Mouse (Mus musculus): ENCODE results near the gene Tmem240.
"Not testable (repeated sequence)": the region's sequence is repeated elsewhere in the genome, so short reads cannot be mapped to it uniquely, and the experiment has no call there.

Tmem240 gene

DNA sequence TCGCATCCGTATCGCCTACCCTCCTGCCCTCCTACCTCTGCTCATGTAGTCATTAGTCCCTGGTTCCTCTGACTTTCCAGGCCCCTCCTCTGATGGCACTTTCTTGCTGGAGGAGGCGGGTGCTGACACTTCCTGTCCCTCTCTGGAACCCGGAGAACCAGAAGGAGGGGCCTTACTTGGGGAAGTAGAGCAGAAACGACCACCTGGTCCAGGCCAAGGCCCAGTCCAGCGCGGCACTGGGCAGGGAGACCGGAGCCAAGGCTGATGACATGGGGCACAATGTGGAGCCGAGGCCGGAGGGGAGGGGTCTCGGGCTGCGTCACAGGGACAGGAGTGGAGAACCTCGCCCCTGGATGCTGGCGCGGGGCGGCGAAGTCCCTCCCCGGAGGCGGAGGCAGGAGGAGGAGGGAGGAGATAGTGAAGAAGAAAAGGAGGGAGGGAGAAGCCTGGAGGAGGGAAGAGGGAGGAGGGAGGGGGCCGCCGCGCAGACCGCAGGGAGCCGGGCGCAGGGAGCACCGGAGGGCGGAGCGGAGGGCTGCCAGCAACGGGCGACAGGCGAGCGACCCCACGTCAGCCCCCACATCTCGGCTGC, at the start of gene Tmem240:
Gene Tmem240 (plus strand): TSS at position 451 of the 592 bp plus-strand sequence.
- DNase-seq, result peak; percentile 84

DNA sequence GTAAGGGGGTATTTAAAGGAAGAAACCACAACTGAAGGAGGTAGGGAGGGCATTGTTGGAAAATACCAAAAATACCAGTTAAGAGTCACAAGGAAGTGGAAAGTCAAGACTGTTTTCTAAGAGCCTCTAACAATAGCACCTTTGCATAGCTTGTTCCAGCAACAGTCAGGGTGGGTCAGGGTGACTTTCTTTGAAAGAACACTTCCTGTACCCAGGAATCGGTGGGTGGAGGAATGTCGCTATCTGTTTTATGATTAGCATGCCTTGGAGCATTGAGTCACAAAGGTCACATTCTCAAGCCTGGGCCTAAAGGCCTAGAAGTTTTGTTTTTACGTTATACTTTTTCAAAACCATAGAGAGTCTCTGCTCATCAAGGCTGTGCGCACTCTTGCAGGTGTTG, 46.8 kb upstream of the Tmem240 start:
- not testable (repeated sequence) for DNase-seq

DNA sequence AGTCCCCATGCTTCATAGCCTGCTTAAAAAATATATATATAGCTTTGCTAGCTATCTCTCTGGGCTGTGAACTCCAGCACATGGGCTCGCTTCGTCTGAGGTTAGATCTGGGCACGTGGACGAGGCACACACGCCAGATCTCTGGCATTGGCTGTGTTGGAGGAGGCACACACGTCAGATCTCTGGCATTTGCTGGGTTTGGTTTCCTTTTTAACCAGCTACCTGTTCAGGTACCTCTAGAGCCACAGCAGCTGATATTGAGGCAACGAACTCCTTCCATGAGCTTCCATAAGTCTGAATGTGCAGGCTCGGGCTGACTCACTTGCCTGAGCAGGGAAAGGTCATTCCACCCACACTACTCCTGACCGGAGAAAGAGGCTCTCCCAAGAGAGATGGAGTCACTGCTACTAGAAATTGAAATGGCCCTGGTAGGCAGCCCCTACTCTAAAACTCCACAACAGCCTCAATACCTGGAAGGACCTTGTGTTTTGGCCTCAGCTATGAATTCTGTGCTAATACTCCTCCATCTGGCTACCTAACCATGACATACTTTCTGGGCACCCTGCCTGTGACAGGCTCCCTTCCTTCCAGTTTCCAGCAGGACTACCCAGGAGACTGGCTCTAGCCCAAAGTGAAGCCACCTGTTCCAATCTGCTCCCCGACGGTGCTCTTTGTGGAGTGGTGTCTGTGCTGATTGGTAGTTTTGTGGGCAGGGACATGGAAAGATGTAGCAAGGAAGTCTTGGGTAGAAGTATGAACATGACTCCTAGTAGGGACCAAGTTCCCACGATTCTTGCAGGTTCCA, 43.8 kb upstream of the Tmem240 start:
- DNase-seq, result no peak

DNA sequence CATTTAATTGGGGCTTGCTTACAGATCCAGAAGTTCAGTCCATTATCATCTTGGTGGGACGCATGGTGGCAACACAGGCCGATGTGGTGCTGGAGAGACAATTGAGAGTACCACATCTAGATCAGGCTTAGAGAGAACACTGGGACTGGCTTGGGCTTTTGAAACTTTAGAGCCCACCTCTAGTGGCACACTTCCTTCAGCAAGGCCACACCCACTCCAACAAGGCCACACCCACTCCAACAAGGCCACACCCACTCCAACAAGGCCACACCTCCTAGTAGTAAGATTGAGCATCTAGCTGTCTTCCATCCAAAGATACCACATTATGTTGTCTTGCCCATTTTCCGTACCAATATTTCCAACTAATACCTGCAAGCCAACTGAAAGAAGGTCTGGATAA, 42.2 kb upstream of the Tmem240 start:
- no peak for DNase-seq

DNA sequence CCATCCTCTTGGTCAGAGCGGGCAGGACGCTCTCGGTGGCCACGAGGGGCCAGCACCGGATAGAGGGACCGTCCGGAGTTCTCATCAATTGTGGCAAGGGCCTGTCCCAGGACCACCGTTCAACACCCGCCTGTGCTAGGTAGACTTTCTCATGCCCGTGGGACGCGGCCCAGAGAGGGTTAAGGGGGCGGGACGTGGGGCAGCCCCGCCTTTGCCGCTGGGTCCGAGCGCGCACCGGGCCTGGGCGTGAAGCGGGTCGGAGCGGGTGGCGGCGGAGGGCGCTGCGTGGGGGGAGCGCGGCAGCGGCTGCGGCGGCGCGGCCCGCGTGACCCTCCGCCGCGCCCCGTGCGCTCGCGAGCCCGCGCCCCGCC, 40.5 kb upstream of the Tmem240 start, which contains the start of gene Fndc10:
Gene Fndc10 (plus strand): TSS at position 232 of the 371 bp plus-strand sequence.
- peak; percentile 80 for DNase-seq

DNA sequence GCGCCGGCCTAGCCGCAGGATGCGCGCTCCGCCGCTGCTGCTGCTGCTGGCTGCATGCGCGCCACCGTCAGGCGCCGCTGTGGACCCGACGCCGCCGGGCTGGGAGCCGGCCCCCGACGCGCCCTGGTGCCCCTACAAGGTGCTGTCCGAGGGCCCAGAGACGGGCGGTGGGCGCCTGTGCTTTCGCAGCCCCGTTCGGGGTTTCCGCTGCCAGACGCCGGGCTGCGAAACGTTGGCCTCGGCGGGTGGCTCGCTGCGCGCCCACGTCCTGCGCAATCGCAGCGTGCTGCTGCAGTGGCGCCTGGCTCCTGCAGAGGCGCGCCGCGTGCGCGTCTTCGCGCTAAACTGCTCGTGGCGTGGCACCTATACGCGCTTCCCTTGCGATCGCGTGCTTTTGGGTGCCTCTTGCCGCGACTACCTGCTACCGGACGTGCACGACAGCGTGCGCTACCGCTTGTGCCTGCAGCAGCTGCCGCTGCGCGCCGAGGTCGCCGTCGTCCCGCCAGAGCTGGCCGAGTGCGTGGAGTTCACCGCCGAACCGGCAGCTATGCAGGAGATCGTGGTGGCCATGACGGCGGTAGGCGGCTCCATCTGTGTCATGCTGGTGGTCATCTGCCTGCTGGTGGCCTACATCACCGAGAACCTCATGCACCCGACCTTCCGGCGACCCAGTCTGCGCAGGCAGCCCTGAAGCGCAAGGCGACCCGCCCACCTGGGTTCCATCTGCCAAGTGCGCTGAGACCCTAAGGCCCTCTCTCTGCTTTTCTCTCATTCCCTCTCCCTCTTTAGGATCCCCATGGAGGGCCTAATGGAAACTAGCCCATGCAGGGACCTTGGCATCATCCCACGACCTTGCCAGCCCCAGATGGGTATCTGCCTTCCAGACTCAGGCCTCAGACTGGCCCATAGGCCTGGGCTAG, 39.9 kb upstream of the Tmem240 start:
- DNase-seq, result peak; percentile 86

DNA sequence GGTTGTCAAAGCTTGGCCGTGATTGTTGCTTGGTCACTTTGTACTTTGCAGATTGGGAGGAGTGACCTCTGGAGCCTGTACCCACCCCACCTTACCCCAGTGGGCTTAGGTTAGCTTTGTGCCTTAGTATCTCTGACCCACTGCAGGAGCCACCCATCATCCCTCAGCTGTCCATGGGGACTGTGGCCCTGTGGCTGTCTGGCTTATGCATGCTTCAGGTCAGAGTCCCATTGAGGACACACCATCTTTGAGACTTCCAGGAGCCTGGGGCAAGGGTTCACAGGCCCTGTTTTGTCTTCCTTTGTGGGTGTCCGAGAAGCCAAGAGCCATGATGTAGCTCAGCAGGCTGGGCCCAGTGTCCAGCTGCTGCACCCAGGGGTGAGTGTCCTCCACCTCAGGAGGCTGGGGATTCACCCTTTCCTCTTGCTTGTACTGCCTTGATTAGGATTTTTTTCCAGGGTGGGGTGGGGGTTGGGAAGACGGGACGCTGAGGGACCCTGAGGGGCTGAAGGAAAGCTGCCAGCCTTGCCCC, 39.0 kb upstream of the Tmem240 start:
- DNase-seq, result no peak

DNA sequence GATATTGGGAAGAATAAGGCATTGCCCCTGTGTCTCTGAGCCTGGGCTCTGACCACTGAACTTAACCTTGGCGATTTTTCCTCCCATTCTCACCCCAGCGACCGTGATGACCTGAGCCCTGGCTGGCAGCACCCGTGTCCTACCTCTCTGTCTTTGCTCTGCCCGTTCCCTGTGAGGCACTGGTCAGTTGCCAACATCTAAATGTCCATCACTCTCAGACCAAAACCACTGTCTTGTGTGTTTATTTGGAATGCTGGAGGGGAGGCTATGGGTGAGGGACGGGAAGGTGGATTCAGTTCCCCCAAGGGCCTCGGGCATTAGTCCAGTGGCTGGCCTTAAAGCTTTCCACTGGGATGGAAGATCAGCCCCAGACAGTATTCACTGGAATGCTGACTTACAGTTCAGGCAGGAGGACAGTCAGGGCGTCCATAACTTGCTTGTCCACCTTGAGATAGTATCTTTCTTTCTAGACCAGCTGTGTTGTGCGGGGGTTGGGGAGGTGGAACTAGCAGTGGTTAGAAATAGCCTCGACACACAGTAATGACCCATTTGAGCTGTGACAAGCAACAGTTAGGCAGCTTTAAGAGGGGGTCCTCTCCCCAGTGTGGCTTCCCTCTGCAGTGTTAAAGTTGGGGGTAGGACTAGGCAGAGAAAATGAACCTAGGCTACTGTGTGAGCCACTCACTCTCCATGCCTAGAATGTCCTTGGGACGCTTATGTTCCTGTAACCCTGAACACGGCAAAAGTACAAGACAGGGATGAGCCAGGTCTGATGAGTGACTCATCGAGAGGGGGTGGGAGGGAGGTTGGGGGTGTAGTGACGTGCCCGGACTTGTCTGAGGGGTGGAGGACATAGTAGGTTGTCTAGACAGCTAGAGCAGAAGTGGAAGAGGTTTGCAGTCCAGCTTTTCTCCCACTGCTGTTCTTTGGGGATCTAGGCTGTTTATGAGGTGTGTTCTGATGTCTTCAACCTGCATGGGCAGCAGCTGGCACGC, 38.0 kb upstream of the Tmem240 start:
- no peak for DNase-seq

DNA sequence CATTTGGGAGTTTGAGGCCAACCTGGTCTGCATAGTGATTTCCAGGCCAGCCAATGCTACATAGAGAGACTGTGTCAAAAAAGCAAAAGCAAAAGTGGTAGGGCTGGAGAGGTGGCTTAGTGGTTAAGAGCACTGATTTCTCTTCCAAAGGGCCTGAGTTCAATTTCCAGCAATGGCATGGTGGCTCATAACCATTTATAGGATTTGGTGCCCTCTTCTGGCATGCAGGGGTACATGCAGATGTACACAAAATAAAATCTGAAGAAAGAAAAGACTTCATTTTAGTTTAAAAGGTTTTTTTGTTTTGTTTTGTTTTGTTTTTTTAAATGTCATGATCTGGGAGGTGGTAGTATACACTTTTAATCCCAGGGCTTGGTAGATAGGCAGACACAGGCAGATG, 34.2 kb upstream of the Tmem240 start:
- no peak for DNase-seq

DNA sequence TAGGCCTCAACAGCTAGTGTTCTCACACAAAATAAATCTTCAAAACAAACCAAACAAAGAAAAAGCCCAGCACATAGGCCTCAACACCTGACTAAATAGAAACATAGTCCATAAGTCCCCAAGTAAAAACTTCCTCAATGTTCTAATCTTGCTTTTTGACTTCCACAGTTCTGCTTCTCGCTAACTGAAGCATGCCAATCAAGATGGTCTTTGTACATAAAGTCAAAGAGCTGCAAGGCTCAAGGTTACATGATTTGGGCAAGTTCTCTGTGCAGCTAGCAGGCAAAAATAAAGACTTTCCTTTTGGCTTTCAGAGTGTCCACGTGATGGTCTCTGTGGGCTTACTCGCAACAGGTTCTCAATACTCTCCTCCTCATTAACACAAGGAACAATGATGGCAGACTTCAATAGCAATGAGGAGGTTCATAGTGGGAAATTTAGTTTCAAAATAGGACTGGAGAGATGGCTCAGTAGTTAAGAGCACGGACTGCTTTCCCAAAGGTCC, 31.1 kb upstream of the Tmem240 start:
- no peak for DNase-seq

DNA sequence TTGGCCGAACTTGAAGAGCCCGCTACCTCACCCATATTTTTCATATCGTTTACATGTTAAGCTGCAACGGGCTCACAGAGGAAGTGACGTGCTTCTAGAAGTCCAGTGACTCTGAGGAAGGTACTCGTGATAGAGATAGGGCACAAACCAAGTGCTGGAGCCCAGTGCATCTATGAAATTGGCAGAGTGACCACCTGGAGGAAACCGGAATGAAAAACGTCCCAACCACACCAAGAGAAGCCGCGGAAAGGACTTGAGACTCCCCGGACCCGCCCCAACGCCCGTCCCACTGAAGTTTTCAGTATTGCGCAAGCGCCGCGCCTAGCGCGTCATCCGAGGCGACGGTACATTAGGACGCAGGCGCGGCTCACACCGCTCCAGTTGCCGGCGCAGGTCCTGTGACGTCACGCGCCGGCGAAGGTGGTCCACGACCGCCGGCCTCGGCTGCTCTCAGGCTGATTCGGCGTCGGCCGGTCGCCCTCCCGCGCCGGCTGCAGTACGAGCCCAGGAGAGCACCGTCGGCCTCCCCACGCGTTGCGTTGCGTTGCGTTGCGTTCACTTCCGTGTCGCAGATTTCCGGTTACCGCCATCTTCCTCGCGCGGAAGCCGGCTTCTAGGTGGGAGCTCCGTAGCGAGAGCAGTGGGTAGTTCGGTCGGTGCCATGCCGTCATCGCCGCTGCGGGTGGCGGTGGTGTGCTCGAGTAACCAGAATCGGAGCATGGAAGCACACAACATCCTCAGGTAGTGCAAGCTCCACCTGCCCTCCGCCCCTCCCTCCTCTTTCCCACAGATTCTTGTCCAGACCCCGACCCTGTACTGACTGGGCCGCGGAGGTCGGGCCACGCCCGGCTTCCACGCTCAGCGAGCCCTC, 29.6 kb upstream of the Tmem240 start, which contains the start of gene Ssu72:
Gene Ssu72 (plus strand): TSS at position 80 of the 871 bp plus-strand sequence.
- peak; percentile 95 for DNase-seq

DNA sequence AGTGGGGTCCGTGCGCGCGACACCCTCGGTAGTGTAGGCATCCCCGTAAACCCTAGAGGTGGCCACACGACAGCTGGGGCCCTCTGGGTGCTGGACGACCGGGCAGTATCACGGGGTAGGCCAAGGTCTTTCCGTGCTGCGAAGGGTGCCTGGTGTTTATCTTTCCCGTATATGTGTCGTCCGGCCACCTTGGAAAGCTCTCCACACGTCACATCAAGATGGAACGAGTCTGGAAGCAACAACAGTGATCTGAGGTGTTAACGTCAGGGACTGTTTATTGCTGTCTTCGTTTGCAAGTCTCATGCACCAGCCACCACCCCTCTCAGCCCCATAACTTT, 29.0 kb upstream of the Tmem240 start:
- DNase-seq, result no peak

DNA sequence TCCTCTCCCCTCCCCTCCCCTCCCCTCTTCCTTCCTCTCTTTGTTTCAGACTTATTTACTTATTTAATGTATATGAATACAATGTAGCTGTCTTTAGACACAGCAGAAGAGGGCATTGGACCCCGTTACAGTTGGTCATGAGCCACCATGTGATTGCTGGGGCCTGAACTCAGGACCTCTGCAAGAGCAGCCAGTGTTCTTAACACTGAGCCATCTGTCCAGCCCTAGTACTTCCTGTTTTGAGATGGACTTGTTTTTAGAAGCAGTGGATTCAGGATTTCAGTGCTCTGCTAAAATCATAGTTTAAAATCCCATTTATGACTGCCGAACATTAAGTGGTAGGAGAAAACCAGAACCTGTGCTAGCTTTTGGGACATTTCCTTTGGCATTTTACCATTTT, 26.0 kb upstream of the Tmem240 start:
- no peak for DNase-seq

DNA sequence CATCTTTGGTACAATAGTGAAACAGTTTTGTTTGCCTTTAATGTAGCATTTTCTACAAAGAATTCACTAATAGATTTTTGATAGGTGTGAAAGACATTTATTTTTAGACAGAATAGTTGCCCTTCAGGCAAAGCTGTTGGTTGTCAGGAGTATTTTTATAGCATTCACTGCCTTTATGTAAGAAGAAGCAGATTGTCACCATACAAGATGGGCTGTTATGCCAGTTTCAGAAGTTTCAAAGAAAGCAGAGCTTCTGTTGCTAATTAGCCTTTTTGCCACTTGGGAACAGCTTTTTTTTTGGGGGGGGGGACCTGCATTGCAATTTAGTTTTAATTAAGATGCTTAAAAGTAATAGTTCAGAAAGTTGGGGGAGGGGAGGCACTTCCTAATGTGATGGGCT, 25.6 kb upstream of the Tmem240 start:
- no peak for DNase-seq

DNA sequence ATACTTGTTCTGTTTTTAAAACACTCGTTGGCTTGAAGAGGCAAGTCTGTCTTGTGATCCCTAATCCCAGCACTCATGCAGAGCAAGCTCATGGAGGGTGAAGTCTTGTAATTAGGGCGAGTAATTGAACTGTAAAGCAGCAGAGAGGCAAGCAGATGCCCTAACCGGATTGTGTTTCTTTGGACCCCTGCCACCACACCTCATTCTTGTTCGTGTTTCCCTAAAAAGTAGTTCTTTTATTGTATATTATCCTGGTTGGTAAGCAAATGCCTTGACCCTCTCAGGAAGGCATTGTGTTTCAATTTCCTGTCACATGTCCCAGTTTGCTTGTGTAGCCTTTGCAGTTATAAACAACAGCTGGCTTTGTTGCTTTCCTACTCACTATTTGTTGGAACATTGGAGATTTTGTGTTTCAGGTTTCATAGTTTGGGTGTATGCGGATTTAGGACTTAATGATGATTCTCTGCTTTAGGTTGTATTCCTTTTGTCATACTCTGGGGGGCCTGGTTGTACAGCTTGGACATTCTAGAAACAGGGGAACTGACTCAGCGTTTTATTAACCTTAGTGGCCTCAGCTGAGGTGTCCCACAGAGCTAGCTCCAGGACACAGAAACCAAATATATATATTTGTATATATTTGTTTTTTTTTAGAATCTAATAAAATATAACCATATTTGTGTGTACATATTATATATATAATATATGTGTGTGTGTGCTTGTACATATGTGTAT, 23.9 kb upstream of the Tmem240 start:
- no peak for DNase-seq

DNA sequence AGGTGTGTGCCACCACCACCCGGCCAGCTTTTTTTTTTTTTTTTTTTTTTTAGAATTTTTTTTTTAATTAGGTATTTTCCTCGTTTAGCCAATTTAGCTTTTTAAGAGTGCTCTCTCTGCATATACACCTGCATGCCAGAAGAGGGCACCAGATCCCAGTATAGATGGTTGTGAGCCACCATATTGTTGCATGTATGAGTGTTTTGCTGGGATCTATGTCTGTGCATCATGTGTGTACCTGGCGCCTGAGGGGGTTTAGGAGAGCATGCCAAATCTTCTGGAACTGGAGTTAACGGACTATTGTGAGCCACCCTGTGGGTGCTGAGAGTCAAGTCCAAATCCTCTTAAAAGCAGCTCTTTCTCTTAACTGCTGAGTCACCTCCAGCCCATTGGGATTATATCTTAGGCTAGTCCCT, 12.9 kb upstream of the Tmem240 start:
- DNase-seq, result peak; percentile 35

DNA sequence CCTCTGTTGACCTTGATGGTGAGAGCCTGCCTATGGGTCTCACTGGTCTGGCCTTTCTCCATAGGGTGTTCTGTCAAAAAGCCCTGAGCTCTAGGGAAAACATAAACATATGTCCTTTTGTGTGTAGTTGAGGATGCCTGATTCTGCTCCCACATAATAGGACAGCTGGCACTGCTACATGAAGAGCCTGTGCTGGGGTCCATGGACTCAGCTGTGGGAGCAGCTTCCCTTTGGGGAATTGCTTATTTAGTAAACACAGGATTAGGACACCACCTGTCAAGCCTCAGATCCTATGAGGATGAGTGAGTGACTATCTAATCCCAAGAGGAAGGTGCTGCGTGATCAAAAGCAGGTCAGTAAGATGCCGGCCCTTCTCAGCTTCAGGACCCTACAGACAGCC, 6.6 kb upstream of the Tmem240 start:
- DNase-seq, result no peak

DNA sequence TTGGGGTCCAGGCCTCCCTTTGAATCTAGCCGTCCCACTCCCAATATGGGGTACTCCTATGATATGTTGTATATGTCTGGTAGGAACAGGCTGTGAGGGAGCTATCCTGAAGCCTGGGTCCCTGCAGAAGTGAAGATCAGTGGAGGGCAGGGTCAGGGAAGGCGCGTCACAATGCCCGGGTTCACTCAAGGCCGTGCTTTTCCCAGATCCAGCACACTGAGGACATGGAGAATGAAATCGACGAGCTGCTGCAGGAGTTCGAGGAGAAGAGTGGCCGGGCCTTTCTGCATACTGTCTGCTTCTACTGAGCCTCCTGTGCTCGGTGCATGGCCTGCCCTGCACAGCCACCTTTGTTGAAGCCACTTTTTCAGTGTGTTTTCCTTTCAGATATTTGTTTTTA, 1.3 kb upstream of the Tmem240 start:
- no peak for DNase-seq

DNA sequence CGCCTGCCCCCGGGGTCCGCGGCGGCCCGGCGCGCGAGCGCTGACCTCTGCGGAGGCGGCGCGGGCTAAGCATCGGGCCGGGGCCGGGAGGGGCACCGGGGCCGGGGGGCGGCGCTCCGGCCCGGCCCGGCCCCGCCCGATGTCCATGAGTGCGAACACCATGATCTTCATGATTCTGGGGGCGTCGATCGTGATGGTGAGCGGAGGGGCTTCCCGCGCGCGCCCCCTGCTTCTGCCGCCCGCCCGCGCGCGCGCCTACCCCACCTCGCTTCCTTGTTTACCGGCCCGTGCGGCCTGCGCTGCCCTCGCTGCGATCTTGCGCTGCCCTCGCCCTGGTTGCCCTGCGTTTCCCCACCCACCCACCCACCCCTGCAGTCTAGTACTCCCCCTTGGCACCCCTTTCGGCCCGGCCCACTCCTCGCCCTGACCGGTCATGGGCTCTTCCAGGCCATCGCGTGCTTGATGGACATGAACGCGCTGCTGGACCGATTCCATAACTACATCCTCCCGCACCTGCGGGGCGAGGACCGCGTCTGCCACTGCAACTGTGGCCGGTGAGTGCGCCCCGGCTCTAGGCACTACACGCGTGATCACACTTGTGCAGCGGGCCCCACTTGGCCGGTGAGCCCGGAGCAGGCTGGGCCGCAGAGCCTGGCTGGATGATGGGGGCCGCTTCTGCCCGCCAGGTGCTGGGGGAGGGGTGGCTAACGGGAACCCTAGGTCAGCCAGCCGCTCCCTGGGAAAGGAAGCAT, 527 bp downstream of the Tmem240 start:
- DNase-seq, result peak; percentile 80
